Mouse (Mus musculus): ENCODE measurements around the gene Csn2.

Gene Csn2

GRCm38 (mm10) chr5:87699530-87699929 lies at the start of gene Csn2:
Gene Csn2 (minus strand): TSS chr5:87699630.
- no peak for DNase-seq (ENCODE audit: low spot score in 2 of 2)

GRCm38 (mm10) chr5:87734821-87735220 lies 35.4 kb upstream of the Csn2 start:
- no peak for DNase-seq (ENCODE audit: low spot score in 2 of 2)

DNA sequence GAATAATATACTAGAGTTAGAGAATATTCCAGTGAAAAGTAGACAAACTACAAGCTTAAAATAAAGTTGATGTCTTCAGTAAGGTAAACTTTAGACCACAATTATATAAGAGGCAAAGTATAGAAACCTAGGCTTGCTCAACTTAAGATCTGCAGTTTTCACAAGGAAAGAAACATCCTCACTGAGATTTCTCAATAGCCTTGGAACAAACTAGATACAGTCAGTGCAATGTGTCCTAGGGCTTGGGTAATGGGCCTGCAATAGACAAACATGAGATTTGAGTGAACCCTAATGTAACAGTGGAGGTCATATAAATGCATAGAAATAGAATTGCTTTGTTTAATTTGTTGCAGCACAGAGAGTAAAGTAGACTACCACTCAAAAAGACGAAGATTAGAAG lies 6.5 kb upstream of the Csn2 start:
- DNase-seq (ENCODE audit: low spot score in 2 of 2) = no peak

GRCm38 (mm10) chr5:87665908-87666307 lies 33.5 kb downstream of the Csn2 start, which contains the start of gene Csn1s1:
Gene Csn1s1 (plus strand): TSS chr5:87666208.
- DNase-seq (ENCODE audit: low spot score in 2 of 2) = no peak

- DNase-seq (ENCODE audit: low spot score in 2 of 2) = no peak
Measured at GRCm38 (mm10) chr5:87642787-87643186, 56.6 kb downstream of the Csn2 start.

Data from cerebellum, postnatal 4 days (tissue).